Mouse (Mus musculus) cerebellum, adult 9-11 months (tissue): ENCODE data around the gene Ctnnb1.

Experiments
- DNase-seq: peaks from one replicate; pipeline ENCODE4 v3.0.0; 2022

Gene Ctnnb1

DNA sequence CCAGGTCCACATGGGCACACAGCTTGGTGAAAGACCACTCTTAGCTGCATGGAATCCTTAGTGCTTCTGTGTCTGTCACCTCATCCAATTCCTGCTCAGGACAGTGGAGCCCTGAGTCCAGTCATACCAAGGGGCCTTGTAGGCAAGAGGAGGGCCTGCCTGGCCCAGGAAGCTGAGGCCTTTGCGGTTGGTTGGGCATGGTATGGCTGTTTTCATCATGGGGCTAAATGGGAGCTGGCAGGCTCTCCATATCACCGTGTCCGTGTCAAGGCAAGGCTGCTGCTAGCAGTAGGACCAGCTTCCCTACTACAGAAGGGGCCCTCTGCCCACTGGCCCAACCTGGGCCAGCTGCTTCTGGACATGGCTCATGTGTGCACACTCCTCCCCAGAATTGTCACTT, 34.7 kb downstream of the Ctnnb1 start:
- no peak for DNase-seq

DNA sequence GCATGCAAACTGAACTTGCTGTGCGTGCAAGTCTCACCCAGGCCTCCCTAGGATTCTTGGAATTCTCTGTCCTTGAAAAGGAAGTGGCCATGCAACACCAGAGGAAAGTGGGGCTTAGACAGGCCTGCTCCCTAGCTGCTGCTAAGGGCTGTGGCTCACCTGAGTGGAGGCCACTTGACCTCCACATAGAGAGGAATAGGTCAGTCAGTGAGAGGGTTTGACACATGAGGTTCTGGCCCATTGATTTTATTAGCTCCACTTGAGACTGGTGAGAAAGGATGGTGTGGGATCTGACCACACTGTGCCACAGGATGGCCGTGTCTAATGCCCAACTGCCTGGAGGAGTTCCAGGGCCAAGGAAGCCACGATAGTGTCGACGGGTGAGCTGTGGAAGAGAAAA, 35.2 kb downstream of the Ctnnb1 start:
- DNase-seq = no peak

DNA sequence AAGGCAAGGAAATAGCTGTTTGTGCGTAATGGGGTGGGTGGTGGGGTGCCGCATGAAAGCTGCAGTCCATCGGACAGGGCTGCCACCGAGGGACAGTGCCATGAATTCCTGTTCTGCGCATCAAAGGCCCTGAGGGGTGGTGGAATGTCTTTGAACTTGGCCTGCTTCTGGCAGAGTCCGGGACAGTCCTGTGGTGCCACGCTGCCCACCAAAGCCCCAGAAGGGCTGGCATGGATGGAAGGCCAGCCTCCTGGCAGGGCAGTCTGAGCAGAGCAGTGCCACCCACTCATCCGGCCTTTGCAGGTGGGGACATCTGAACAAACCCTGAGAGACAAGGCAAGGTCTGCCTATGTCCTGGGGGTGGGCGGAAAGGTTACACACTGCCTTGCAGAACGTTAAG, 36.0 kb downstream of the Ctnnb1 start:
- no peak for DNase-seq

DNA sequence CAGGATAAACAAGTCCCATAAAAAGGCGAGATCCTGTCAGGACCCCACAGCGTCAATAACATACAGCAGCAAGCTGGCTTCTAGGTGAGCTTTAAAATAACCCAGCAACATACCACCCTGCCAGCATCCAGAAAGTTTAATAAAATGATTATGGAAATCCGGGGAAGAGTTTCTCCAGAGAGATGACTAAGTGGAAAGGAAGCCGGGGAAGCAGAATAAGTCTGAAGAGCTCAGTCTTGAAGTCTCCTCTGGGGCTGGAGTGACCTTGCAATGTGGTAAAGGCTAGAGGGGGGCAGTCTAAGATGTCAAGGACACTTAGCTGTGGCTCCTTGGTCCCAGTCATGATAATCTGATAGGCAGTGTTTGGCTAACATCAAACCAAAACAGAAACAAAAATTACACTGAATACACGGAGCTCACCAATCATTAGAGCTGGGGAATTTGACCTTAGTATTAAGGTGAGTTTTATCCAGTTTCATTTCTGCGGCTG, 44.1 kb downstream of the Ctnnb1 start:
- no peak for DNase-seq

DNA sequence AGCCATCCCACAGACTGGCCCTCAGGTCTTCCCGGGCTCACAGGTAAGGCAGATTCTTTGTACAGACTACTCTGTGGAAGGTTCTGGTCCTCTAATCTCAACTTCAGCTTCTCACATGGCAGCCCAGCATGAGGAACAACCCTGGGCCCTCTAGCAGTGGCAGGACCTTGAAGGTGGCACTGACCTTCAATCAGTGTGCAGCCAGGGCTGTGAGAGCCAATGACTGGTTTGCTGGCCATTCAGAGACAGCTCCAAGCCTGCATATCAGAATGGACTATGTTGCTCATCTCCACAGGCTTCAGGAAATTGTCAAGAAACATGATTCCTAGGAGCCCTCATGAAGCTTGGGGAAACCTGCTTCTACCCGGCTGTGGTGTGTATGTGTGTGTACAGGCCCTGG, 45.2 kb downstream of the Ctnnb1 start:
- DNase-seq = no peak

DNA sequence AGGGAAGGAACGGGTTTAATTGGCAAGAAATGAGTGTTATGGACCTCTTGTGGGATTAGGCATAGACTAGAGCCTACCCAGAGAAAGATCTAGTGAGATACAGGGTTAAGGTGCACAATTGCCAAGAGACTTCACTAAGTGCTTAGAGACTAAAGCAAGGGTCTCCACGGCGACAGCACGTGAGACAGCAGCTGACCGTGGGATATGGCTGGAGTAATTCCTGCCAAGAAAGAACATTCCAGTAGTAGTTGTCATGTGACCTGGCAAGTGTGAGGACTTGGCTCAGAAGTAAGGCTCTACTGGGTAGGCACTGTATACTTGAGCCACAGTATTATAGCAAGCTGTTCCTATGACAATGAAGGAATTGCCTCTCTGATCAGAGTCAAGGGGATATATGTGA, 47.1 kb downstream of the Ctnnb1 start:
- DNase-seq = no peak

DNA sequence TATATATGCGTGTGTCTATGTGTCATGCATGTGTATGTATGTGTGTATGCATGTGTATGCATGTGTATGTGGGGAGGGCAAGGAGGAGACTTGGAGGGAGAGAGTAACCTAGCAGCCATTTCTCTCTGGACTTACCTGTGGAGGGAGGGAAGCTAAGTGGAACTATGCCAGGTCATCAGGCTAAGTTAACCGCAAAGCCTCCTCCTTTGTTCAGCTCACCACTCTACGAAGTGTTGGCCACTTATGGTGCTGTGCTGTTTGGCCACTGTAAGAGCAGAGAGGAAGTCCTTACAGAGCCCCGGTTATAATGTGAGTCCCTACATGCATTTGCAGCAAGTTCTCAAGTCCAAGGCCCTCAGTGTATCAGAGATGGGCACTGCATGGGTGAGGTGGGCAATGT, 47.8 kb downstream of the Ctnnb1 start:
- DNase-seq = no peak

DNA sequence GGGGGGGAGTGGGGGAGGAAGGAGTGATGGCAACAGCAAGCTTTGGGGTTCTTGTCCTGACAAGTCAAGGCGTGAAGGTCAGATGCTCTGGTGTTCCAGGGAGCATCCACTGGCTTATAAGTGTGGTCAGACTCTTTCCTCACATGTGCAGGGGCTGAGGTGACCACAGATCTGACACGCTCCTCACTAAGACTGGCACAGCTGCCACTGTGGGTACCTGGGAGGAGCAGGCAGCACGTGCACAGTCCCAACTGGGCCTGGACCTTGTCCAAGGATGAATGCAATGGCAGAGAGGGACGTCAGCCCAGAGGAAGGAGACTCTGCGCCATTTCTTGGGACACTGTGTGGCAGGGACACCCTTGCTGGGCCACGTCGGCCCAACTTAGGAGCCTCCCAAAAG, 52.8 kb downstream of the Ctnnb1 start:
- DNase-seq = no peak

DNA sequence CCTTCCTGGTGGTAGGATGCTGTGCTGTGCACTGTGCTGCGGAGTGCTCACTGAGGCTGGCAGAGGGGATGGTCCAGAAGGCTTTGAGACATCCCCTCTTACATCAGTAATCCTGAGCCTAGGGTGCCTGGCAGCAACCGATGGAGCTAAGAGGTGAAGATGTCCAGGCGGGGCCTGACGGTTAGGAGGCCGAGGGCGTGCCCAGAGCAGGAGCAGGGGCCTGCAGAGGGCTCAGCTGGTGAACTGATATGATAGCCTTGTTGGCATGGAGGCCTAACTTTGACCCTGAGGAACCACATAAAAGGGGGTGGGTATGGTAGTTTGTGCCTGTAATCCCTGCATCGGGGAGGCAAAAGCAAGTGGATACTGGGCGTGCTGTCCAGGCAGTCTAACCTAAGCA, 54.8 kb downstream of the Ctnnb1 start:
- DNase-seq = no peak

DNA sequence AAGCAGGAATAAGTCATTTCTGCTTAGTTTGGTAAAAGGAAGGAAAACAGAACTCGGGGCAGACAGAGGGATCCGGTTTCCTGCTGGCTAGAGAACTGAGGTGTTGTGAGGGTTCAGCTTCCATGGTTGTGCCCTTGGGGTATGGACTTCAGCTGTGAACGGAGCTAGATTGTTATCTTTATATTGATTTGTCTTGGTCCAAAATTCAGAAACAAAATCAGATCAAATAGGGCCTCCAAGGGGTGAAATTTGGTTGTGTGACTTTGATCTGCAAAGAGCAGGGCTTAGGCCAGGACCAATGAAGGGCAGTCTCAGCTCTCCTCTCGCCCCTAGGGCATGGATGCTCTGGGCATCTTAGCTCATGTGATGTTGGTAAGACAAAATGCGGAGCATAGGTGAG, 55.5 kb downstream of the Ctnnb1 start:
- DNase-seq = no peak

DNA sequence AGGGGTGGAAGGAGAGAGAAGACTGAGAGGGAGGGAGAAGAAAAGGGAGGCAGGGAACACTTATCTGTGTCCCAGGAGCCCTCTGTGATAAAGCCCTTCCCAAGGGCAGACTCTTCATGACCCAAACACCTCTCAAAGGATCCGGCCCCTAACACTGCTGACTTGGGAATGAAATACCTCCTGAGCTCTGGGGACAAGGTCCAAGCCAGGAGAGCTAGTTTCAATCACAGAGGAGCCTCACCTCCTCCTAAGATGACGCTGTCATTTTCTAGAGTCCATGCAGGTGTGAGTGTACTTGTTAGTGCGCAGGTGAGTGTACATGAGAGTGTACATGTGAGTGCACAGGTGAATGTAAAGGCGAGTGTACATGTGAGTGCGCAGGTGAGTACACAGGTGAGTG, 56.0 kb downstream of the Ctnnb1 start:
- DNase-seq = no peak

DNA sequence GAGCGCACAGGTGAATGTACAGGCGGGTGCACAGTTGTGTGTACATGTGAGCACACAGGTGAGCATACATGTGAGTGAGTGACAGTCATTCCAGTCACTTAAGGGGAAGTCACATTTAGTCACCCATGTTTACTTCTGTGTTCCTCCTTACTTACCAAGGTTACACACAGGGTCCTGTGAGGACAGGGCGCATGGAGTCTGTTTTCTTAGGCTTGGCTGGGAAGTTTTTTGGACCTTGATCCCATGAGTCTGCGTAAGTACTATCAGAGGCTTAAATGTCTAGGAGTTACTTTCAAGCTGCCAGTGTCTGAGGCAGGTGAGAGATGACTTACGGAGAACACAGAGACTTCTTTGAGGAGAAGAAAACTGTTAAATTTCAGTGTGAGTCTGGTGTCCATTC, 56.5 kb downstream of the Ctnnb1 start:
- no peak for DNase-seq

DNA sequence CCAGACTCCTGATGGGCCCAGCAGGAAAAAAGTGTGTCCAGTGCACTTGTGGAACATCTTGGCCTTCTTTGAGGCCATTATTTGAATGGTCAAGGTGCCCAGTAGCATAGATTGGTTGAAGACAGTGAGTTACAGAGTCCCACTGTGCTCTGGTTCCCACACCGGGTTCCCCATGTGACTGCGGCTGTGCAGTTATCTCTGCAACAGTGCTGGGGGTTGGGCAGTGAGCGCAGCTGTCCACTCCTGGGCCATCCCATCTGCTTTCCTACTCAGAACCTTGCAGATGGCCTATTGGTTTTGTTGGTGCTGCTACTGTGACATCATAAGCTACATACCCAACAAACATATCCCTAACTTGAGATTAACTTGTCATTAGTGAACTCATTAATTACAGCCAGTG, 57.2 kb downstream of the Ctnnb1 start:
- DNase-seq = no peak

DNA sequence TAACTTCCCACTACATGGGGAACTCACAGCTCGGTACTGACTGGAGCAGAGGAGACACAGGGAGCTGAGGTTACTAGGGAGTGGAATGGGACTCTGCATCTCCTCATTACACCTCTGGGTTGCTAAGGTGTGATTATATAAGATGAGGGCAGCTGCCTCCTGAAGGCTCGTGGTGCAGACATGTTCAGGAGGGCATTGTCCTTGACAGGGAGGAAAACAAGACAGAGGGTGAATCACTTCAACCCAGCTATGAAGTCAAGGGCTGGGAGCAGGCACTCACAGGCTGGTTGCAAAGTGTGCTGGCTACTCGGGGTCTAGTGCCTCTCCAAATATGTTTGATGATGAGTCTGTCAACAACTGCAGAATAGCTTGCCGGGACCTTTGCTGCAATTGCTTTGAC, 58.0 kb downstream of the Ctnnb1 start:
- no peak for DNase-seq

DNA sequence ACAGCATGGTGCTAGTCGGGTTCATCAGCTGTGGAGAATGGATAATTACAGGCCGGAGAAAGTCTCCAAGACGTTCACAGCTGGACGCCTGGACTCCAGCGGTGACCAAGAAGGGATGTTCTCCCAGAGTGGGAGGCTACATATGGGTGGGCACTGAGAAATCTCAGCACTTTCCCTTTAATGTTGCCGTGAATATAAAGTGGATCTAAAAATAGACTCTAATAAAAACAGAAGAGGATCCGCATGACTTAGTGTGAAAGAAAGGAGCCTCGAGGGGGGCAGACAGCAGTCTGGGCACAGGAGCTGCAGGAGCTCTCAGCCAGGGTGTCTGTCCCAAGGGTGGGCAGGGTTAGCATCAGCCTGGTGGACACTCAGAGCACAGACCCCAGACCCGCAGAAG, 59.1 kb downstream of the Ctnnb1 start:
- no peak for DNase-seq

DNA sequence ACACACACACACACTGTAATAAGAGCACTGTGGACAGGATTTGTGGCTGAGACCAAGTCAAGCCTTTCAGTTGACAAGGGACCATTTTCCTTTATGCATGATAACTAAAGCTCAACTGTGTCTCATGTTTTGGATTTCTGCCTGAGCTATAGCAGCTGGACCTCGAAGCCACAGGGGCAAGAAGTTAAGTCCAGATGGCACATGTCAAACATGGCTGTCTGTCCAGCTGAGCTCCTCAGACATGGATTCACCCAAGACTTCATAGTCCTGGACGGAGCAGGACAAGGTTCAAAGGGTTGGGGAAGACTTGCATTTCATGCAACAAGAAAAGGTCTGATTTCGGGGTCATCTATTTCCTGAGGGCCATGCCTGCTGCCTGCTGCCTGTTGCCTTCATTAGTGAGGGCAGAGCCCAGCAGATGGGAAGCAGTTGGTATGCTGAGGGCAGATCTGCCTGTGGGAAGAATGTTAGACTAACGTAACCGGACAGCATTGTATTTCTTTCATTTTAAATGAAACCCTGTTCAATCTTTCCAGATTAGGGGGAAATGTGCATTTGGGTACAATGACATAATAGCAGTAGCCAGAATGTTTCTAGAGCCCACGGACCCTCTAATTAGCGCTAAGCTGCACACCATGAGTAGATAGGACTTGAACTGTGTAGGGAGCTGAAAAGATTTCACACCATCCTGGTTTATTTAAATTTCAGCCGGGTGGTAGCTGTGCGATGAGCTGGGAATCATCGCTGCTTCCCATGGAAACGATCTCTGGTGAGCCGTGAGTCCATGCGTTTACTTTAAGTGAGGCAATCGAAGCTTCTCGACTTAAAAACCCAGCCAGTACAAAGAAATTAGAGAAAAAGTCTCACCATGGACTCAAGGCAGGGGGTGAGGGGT, 61.0 kb downstream of the Ctnnb1 start:
- DNase-seq = no peak

DNA sequence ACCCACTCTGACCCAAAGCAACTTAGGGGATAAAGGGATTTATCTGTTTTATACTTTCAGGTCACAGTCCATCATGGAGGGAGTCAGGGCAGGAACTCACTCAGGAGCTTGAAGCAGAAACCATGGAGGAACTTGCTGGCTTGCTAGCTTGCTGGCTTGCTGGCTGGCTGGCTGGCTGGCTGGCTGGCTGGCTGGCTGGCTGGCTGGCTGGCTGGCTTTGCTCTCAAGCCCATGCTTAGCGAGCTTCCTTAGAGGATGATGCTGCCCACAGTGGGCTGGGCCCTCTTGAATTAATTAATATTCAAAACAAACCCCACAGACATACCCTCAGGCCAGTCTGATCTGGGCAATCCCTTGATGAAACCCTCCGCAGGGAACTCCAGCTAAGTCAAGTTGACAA, 62.8 kb downstream of the Ctnnb1 start:
- DNase-seq = no peak

DNA sequence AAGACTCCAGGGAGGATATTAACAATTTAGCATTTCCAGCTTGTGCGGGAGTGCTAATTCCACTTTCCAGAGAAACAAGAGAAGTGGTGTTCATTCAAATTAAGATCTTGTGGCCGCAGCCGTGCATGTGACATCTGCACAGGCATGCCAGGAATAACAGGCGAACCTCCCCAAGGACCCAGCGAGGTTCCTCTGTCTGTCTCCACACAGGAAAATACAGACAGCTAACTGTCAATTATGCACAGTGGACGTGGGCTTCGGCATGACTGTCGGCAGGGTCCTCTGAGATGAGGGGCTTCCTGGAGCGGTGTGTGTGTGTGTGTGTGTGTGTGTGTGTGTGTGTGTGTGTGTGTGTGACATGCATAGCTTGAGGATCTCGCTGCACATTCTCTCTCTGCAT, 64.0 kb downstream of the Ctnnb1 start:
- no peak for DNase-seq

DNA sequence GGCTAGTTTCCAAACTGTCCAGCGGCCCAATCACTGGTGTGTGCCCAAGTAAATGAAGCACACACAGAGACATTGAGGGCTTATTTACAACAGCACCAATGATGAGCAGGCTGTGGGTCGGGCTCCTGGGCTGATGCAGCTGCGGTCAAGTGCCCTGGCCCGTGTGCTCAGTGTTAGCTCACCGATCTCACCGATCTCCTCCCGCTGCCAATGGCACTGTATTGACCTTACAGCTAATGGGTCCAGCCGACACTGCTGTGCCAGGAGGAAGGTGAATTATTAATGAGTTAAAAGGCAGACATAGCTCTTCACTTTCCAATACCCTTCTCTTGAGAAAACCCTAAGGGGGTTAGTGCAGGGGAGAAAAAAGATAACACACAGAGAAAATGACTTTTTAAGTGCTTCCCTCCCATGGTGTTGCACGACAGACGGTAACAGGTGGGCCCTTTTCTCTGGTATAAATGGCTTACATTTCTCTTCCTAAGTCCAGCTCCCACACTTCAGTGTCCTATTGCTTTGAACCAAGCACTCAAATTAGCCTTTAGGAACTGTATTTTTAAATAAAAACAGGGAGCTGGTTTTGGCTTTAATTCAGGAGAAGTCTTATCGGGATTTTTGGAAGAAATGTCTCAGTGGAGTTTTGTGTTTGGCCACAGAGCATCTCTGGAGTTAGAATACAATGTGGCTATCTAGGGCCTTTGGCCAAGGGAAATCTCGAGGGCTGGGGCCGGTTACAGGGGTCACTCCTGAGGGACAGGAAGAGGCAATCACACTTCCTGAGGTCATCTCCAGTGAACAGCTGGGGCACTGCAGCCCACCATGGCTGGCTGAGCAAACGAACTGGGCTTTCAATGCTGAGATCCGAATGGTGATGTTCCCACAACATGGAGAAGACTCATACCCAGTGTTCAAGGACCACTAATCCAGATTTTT, 65.5 kb downstream of the Ctnnb1 start:
- no peak for DNase-seq

DNA sequence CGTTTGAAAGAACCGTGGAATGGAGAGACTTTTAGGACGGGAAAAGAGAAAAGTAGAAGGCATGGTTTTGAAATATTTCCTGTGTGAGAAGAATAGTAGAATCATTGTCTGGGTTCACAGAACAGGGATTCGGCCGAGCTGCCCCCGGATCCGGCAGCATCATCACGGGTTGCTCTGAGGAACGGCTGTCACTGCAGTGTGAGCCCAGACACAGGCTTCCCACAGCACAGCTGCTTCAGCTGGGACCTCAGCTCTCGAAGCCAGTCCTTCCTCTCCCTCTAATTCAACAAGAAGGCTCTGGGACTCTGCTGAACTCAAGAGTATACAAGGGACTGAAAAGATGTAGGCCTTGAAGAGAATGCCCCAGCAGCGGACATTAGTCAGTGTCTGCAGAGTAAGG, 69.7 kb downstream of the Ctnnb1 start:
- DNase-seq = no peak

DNA sequence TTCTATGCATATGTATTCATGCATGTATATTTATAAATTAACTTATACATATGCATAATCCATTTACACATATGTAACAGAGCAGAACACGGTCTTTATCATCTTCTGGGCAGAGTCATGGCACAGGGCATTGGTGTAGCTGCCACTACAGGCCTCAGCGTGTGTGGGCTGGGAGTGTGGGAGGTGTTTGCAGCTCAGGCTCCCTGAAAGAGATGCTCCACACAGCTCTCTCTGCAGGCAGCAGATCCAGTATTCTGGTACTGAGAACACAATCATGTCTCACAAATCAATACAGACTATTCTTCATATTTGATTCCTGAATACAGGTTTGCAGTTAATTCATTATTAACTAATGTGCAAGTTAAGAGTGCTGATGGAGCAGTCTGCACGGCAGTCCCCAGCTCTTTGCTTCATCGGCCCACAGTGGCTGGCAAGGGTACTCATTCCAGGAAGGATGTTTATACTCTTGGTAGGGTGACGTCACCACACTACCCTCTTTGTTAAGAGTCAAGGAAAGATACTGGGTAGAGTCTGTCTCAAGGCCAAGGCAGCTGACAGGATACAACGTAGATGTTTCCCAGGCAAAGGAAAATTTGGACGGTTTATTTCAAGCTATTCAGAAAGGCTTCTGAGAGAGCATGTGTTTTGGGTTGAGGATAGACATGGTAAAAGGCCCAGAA, 71.8 kb downstream of the Ctnnb1 start:
- no peak for DNase-seq

DNA sequence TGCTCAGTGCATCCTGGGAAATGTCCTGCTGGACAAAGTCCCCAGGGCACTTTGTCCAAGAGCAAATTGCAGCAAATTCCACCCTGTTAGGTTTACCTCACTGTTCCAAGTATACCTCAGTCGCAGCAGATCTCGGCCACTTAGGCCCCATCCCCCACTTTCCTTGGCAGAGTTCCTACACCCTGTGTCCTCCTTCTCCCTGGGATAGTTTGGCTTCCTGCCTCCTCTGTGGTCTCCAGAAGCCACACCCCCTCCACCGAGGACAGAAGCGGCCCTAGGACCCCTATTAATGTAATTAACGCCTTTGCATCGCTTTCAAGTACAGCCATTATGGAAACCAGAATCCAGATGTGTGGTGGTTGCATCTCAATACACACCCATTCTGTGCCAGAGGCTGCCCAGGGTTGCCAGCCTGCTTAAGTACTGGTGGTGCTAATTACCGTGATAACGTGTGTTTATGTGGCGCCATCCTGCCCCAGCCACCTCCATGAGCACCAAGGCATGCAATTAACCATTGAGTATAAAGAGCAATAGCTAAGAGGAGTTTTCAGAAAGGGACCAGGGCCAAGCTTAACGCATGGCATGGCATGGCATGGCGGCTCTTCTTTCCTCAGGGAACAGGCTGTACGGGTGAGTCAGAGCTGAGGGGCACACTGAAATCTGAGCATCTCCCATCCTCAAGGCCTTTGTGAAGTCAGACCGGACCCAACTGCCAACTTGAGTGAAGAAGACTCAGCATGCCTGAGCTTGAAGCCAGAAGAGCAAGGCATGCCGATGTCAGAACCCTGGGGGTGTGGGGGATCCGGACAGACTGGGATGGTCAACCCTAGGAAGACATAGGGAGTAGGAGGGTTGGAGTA, 72.9 kb downstream of the Ctnnb1 start:
- DNase-seq = no peak
